Mouse (Mus musculus) hindbrain, embryonic 15.5 days (tissue): ENCODE measurements at regions not wholly inside any gene's neighbourhood (a gene's known extent, or its start where the extent isn't known, plus 50 kb on each side); places are given as distances from the start of the nearest gene placed in this dataset.

Experiments used
- ATAC-seq: fragments of 200-750 bp; cut with Nextera tagmentation; 2 replicates; pipeline ENCODE4 v1.8.0; 2017; ENCODE audit warnings: low read depth, moderate number of reproducible peaks, moderate TSS enrichment; ENCODE audit not compliant: low FRiP score
- H3K27ac ChIP-seq: fragments of 300-500 bp; sonication (generic); replicated peaks from 2 replicates; pipeline ENCODE4 v1.5.1; 2015; ENCODE audit warnings: mild to moderate bottlenecking, inconsistent platforms
- H3K27me3 ChIP-seq: fragments of 300-500 bp; sonication (generic); 2 replicates; pipeline ENCODE4 v1.6.1; 2015; ENCODE audit warnings: control low read depth, inconsistent platforms
- H3K36me3 ChIP-seq: fragments of 300-500 bp; sonication (generic); 2 replicates; pipeline ENCODE4 v1.6.1; 2015; ENCODE audit warnings: control low read depth, inconsistent platforms
- H3K4me1 ChIP-seq: fragments of 300-500 bp; sonication (generic); replicated peaks from 2 replicates; pipeline ENCODE4 v1.6.1; 2015; ENCODE audit warnings: control low read depth, inconsistent platforms
- H3K4me2 ChIP-seq: fragments of 300-500 bp; sonication (generic); 2 replicates; pipeline ENCODE4 v1.6.1; 2015; ENCODE audit warnings: moderate library complexity, mild to moderate bottlenecking, inconsistent platforms
- H3K4me3 ChIP-seq: fragments of 300-500 bp; sonication (generic); 2 replicates; pipeline ENCODE4 v1.5.1; 2015; ENCODE audit warnings: mild to moderate bottlenecking, inconsistent platforms
- H3K9ac ChIP-seq: fragments of 300-500 bp; sonication (generic); 2 replicates; pipeline ENCODE4 v1.6.1; 2015; ENCODE audit warnings: inconsistent platforms
- H3K9me3 ChIP-seq: fragments of 300-500 bp; sonication (generic); 2 replicates; pipeline ENCODE4 v1.6.1; 2016; ENCODE audit warnings: control low read depth, inconsistent platforms
- WGBS: fragments of 180-500 bp; shearing (Covaris S2); methylation state at CpG from one replicate; pipeline ENCODE4 v1.1.7; 2015; 5-methylcytosine and 5-hydroxymethylcytosine counted together

- Histone ChIP-seq H3K9ac (no peak overlapping the region), H3K4me2 (no peak overlapping the region), H3K9me3 (no peaks in the 10 kb centered on the region), H3K27ac (no peak overlapping the region), H3K4me3 (no peak overlapping the region), H3K27me3 (no peaks in the 10 kb centered on the region), H3K36me3 (no peaks in the 10 kb centered on the region), H3K4me1 (no peaks in the 10 kb centered on the region)
- 82% methylated on average over 11 of the region's 11 CpGs for WGBS
- ATAC-seq: no peak
Measured at GRCm38 (mm10) chr10:23052480-23053378, 232.8 kb upstream of the Tcf21 start.

- H3K4me2 ChIP-seq: no peak overlapping the region
- H3K27me3 ChIP-seq: no peaks in the 10 kb centered on the region
- no peaks in the 10 kb centered on the region for H3K36me3 ChIP-seq
- no peaks in the 10 kb centered on the region for H3K9me3 ChIP-seq
- no peak overlapping the region for H3K27ac ChIP-seq
- H3K9ac ChIP-seq: no peak overlapping the region
- no peaks in the 10 kb centered on the region for H3K4me1 ChIP-seq
- ATAC-seq: no peak
- WGBS: 80% methylated on average over 3 of the region's 3 CpGs
- H3K4me3 ChIP-seq: no peak overlapping the region
Measured at GRCm38 (mm10) chr10:23044466-23044865, 224.5 kb upstream of the Tcf21 start.

- Histone ChIP-seq H3K4me1 (no peaks in the 10 kb centered on the region), H3K27ac (no peak overlapping the region), H3K4me2 (no peak overlapping the region), H3K9ac (no peak overlapping the region), H3K36me3 (no peaks in the 10 kb centered on the region), H3K27me3 (no peaks in the 10 kb centered on the region), H3K9me3 (no peaks in the 10 kb centered on the region), H3K4me3 (no peak overlapping the region)
- no peak for ATAC-seq
- WGBS: 81% methylated on average over 4 of the region's 4 CpGs
Measured at GRCm38 (mm10) chr10:23031491-23032126, 211.6 kb upstream of the Tcf21 start.

- Histone ChIP-seq H3K27me3 (no peaks in the 10 kb centered on the region), H3K9me3 (no peaks in the 10 kb centered on the region), H3K36me3 (no peaks in the 10 kb centered on the region), H3K4me2 (no peak overlapping the region), H3K27ac (no peak overlapping the region), H3K4me1 (no peaks in the 10 kb centered on the region), H3K4me3 (no peak overlapping the region), H3K9ac (no peak overlapping the region)
- no peak for ATAC-seq
- WGBS: 82% methylated on average over 4 of the region's 4 CpGs
Measured at GRCm38 (mm10) chr10:23027961-23028360, 208.0 kb upstream of the Tcf21 start.

- no peak overlapping the region for H3K4me2 ChIP-seq
- no peaks in the 10 kb centered on the region for H3K9me3 ChIP-seq
- 0 out of 2 replicates have a peak, but pooled peaks cover 7% of the 10 kb centered on the region for H3K4me1 ChIP-seq
- no peaks in the 10 kb centered on the region for H3K36me3 ChIP-seq
- H3K4me3 ChIP-seq: no peak overlapping the region
- H3K9ac ChIP-seq: no peak overlapping the region
- H3K27ac ChIP-seq: no peak overlapping the region
- whole genome bisulfite sequencing: 82% methylated on average over 4 of the region's 4 CpGs
- no peaks in the 10 kb centered on the region for H3K27me3 ChIP-seq
- ATAC-seq: no peak
Measured at GRCm38 (mm10) chr10:23017151-23017678, 197.2 kb upstream of the Tcf21 start.

GRCm38 (mm10) chr10:23015935-23016694 is 196.1 kb upstream of the Tcf21 start:
- WGBS: 41% methylated on average over 3 of the region's 3 CpGs
- H3K27ac ChIP-seq: peak overlapping the region; percentile 42
- H3K4me3 ChIP-seq: no peak overlapping the region
- H3K4me1 ChIP-seq: 0 out of 2 replicates have a peak, but pooled peaks cover 7% of the 10 kb centered on the region
- H3K4me2 ChIP-seq: no peak overlapping the region
- H3K27me3 ChIP-seq: no peaks in the 10 kb centered on the region
- H3K9ac ChIP-seq: no peak overlapping the region
- no peaks in the 10 kb centered on the region for H3K9me3 ChIP-seq
- no peaks in the 10 kb centered on the region for H3K36me3 ChIP-seq
- ATAC-seq: peak; percentile 69

GRCm38 (mm10) chr10:23010715-23011114 is 190.7 kb upstream of the Tcf21 start:
- no peaks in the 10 kb centered on the region for H3K36me3 ChIP-seq
- ATAC-seq: no peak
- H3K27ac ChIP-seq: no peak overlapping the region
- H3K4me3 ChIP-seq: no peak overlapping the region
- H3K27me3 ChIP-seq: no peaks in the 10 kb centered on the region
- H3K4me1 ChIP-seq: 0 out of 2 replicates have a peak, but pooled peaks cover 4% of the 10 kb centered on the region
- H3K9ac ChIP-seq: no peak overlapping the region
- H3K9me3 ChIP-seq: no peaks in the 10 kb centered on the region
- H3K4me2 ChIP-seq: no peak overlapping the region
- 68% methylated on average over 4 of the region's 4 CpGs for WGBS

GRCm38 (mm10) chr10:23010201-23010600 is 190.2 kb upstream of the Tcf21 start:
- ATAC-seq: no peak
- Histone ChIP-seq H3K36me3 (no peaks in the 10 kb centered on the region), H3K27me3 (no peaks in the 10 kb centered on the region), H3K4me2 (no peak overlapping the region), H3K4me1 (0 out of 2 replicates have a peak, but pooled peaks cover 4% of the 10 kb centered on the region), H3K9ac (no peak overlapping the region), H3K27ac (no peak overlapping the region), H3K9me3 (no peaks in the 10 kb centered on the region), H3K4me3 (no peak overlapping the region)
- 35% methylated on average over 2 of the region's 2 CpGs for WGBS

- no peak overlapping the region for H3K4me3 ChIP-seq
- no peaks in the 10 kb centered on the region for H3K9me3 ChIP-seq
- H3K27ac ChIP-seq: no peak overlapping the region
- no peak for ATAC-seq
- no peaks in the 10 kb centered on the region for H3K27me3 ChIP-seq
- H3K36me3 ChIP-seq: no peaks in the 10 kb centered on the region
- H3K4me1 ChIP-seq: no peaks in the 10 kb centered on the region
- no peak overlapping the region for H3K4me2 ChIP-seq
- WGBS: 86% methylated on average over 1 of the region's 1 CpGs
- H3K9ac ChIP-seq: no peak overlapping the region
Measured at GRCm38 (mm10) chr10:23004768-23005167, 184.8 kb upstream of the Tcf21 start.

GRCm38 (mm10) chr10:23003686-23004085 is 183.7 kb upstream of the Tcf21 start:
- Histone ChIP-seq H3K36me3 (no peaks in the 10 kb centered on the region), H3K9ac (no peak overlapping the region)
- no peak for ATAC-seq

GRCm38 (mm10) chr10:22998561-22998960 is 178.6 kb upstream of the Tcf21 start:
- Histone ChIP-seq H3K4me2 (no peak overlapping the region), H3K9ac (no peak overlapping the region), H3K27me3 (no peaks in the 10 kb centered on the region), H3K36me3 (no peaks in the 10 kb centered on the region), H3K4me1 (no peaks in the 10 kb centered on the region), H3K27ac (no peak overlapping the region), H3K9me3 (no peaks in the 10 kb centered on the region), H3K4me3 (no peak overlapping the region)
- 83% methylated on average over 2 of the region's 2 CpGs for WGBS
- no peak for ATAC-seq

More at GRCm38 (mm10) chr10:23003686-23004085, 183.7 kb upstream of the Tcf21 start:
- Histone ChIP-seq H3K4me3 (no peak overlapping the region), H3K27me3 (no peaks in the 10 kb centered on the region), H3K9me3 (no peaks in the 10 kb centered on the region), H3K27ac (no peak overlapping the region), H3K4me2 (no peak overlapping the region), H3K4me1 (no peaks in the 10 kb centered on the region)

- ATAC-seq: no peak
- Histone ChIP-seq H3K9ac (no peak overlapping the region), H3K9me3 (no peaks in the 10 kb centered on the region), H3K27me3 (no peaks in the 10 kb centered on the region), H3K36me3 (no peaks in the 10 kb centered on the region), H3K27ac (no peak overlapping the region), H3K4me3 (no peak overlapping the region), H3K4me1 (no peaks in the 10 kb centered on the region), H3K4me2 (no peak overlapping the region)
- WGBS: 83% methylated on average over 5 of the region's 5 CpGs
Measured at GRCm38 (mm10) chr10:22997571-22997970, 177.6 kb upstream of the Tcf21 start.
